Mouse (Mus musculus): ENCODE results near the gene Pus3. TPM values are rescaled to one million over a fixed set of nuclear protein-coding genes. Genes with fewer than 3 reads are reported as not detected.

Gene Pus3
- total RNA-seq, 2 experiments from 2014 or later: 6.1 to 6.8 TPM

Other genes with a start within 250 kb of the Pus3 start
- 1 to 10 TPM; 9.0 to 9.2 TPM for gene Cdon, start 137.5 kb upstream of the Pus3 start, total RNA-seq (2021)
- not detected for gene Gm1113, start 40.3 kb upstream of the Pus3 start, total RNA-seq (2021)
- gene Ddx25, start 67 bp upstream of the Pus3 start, total RNA-seq (2021): not detected
- not detected for gene Pate2, start 11.7 kb downstream of the Pus3 start, total RNA-seq (2021)
- 1 to 10 TPM; 1.6 to 2.2 TPM for gene Hyls1, start 11.8 kb downstream of the Pus3 start, total RNA-seq (2021)
- not detected for gene Pate4, start 53.3 kb downstream of the Pus3 start, total RNA-seq (2021)
- gene Pate3, start 89.6 kb downstream of the Pus3 start, total RNA-seq (2021): not detected
- gene Pate1, start 128.8 kb downstream of the Pus3 start, total RNA-seq (2021): not detected
- gene Gm17677, start 182.5 kb downstream of the Pus3 start, total RNA-seq (2021): not detected
- not detected for gene Gm17727, start 219.5 kb downstream of the Pus3 start, total RNA-seq (2021)
- not detected for gene Gm27235, start 231.5 kb downstream of the Pus3 start, total RNA-seq (2021)
- not detected for gene D730048I06Rik, start 231.5 kb downstream of the Pus3 start, total RNA-seq (2021)

All from heart, adult 18-20 months (tissue).